Mouse (Mus musculus) kidney, postnatal 36 days (tissue): Measurements from ENCODE around the gene Spin2-ps6.
"Not testable (repeated sequence)": the region's sequence is repeated elsewhere in the genome, so short reads cannot be mapped to it uniquely, and the experiment has no call there.

ENCODE experiments used
- DNase-seq, 2 experiments: peaks; one replicate each; pipeline ENCODE4 v3.0.0; 2021 to 2022; ENCODE audit warnings: mixed read lengths in 2 of 2

Spin2-ps6 gene

DNA sequence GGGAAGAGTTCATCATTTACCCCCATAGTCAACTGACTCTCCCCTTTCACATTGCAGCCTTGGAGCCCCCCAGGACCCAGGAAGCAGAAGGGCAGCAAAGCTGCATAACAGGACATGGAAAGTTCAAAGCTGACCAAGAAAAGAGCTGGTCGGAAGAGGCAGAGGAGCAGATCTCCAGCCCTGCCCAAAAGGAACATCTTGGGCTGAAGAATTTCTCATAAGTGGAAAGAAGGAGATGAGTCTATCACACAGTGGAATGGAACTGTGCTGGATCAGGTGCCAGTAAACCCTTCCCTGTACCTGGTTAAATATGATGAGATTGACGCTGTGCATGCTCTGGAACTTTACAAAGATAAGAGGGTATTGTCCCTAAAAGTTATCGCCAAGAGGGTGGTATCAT, at the start of gene Spin2-ps6:
Spin2-ps6 (plus strand) TSS at position 301 of the 400 bp plus-strand sequence.
- not testable (repeated sequence) for DNase-seq
